Mouse (Mus musculus): ENCODE measurements around the gene Tfrc.

Tfrc gene

GRCm38 (mm10) chr16:32668030-32668429 lies 59.3 kb downstream of the Tfrc start:
- in situ Hi-C loops (cut with MseI, MboI), result no loop called here

- in situ Hi-C loops (cut with MseI, MboI), result no loop called here
Measured at GRCm38 (mm10) chr16:32668472-32668871, 59.8 kb downstream of the Tfrc start.

DNA sequence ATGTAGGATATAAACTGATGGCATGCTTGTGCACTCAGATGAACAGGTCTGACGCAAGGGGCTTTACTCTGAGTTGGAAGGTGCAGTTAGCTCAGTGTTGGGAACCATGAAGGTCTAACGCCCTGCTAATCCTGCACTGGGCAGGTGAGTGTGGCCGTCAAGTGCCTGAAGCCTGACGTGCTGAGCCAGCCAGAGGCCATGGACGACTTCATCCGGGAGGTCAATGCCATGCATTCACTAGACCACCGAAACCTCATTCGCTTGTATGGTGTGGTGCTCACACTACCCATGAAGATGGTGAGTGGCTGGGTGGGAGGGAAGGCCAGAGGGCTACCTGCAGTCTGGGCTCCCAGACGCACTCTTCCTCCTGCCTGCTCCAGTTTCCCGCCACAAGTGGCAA lies 60.5 kb downstream of the Tfrc start:
- in situ Hi-C loops (cut with MseI, MboI), result no loop called here

DNA sequence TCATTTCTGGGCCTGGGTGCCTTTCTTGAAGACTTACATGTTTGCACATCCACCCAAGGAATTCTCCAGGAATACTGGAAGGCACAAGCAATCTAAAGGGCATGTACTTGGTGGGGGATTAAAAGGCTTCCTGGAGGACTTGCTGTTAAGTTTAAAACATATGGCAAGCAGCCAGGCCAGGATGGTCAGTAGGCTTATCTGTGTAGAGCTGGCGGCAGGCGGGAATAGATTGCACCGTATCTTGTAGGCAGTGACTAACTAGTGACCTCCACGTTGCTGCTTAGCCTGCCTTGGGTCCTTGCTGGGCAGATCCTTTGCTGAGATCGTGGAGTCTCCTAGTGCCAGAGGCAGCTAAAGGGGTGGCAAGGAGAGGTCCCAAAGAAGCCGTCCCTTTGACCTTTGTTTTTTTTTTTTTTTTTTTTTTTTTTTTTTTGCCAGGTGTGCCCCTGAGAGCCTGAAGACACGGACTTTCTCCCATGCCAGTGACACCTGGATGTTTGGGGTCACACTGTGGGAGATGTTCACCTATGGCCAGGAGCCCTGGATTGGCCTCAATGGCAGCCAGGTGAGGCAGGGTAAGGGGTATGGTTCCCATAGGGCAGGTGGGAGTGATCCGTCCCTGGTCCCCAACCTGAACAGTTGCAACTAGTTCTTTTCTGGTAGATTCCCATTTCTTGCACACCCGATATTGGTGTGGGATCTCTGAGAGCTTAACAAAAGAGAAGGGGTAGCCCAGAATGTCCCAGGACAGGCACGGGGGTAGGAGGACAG lies 61.8 kb downstream of the Tfrc start:
- in situ Hi-C loops (cut with MseI, MboI), result no loop called here

- in situ Hi-C loops (cut with MseI, MboI), result no loop called here
Measured at GRCm38 (mm10) chr16:32671206-32671887, 62.6 kb downstream of the Tfrc start.

DNA sequence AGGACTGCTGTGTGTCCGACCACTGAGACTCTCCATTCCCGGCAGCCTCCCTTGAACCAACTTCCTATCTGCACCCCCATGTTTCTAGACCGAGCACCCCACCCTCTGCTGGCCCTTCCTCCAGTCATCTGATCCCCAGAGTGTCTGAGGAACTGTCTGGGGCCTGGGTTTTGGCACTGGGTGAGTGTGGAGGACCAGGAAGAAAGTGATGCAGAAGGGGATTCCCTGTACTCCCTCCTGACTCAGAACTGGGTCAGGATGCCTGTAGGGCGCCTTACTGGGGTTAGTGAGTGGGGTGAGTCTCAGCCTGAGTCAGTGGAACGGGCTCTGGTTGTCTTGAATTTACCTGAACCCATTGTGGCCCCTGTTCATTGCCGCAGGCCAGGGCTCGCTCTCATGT lies 63.5 kb downstream of the Tfrc start:
- in situ Hi-C loops (cut with MseI, MboI), result no loop called here

- in situ Hi-C loops (cut with MseI, MboI), result no loop called here
Measured at GRCm38 (mm10) chr16:32672861-32673560, 64.3 kb downstream of the Tfrc start.

DNA sequence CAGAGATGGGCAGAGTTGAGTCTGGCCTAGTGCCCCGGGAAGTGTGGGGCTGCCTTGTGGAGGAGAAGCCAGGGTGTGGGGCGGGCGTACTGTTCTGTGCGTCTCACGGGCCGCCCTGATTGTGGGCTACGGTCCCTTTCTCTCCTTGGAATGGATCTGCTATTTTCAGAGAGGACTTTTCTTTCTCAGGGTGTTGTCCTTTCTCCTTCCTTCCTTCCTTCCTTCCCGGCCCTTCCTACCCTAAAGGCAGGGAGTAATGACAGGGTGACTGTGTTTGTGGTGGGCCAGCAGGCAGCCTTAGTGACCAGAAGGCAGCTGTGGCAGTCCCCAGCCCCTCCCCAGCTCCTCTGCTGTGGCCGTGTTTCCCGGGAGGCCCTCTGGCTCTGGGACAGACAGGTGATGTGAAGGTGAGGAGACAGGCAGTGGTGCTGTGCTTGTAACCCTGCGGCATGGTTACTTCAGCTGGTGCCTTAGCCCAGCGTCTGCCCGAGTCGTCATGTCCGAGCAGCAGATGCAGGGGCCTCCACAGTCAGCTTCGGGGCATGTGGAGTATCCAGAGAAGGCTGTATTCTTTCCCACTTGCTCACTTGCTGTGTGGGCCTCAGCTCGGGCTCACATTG lies 65.5 kb downstream of the Tfrc start:
- in situ Hi-C loops (cut with MseI, MboI), result no loop called here

GRCm38 (mm10) chr16:32677040-32677700 lies 68.5 kb downstream of the Tfrc start:
- in situ Hi-C loops (cut with MseI, MboI), result no loop called here

GRCm38 (mm10) chr16:32677903-32678302 lies 69.2 kb downstream of the Tfrc start:
- in situ Hi-C loops (cut with MseI, MboI), result no loop called here

- in situ Hi-C loops (cut with MseI, MboI), result no loop called here
Measured at GRCm38 (mm10) chr16:32678812-32679211, 70.1 kb downstream of the Tfrc start.

GRCm38 (mm10) chr16:32679976-32680375 lies 71.3 kb downstream of the Tfrc start:
- in situ Hi-C loops (cut with MseI, MboI), result loop anchor here in 1 of 2 experiments (5.0 kb wide), 1 partner anchor 43 kb away; no protein-coding TSS in a partner anchor

DNA sequence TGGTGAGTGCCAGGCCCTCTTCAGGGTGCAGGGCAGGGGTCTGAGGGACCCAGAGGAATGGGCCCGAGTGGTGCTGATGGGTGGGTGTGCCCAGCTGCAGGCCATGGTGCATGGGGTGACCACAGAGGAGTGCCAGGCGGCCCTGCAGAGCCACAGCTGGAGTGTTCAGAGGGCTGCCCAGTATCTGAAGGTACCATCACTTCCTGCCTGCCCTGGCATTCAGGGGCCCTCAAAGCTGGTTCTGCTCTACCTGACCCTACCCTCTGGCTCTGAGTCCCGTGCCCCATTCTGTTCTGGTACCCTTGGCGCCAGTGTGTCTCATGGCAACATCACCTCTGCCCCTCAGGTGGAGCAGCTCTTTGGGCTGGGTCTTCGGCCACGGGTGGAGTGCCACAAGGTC lies 72.1 kb downstream of the Tfrc start:
- in situ Hi-C loops (cut with MseI, MboI), result loop anchor here in 1 of 2 experiments (5.0 kb wide), 1 partner anchor 44 kb away; no protein-coding TSS in a partner anchor

- in situ Hi-C loops (cut with MseI, MboI), result loop anchor here in 1 of 2 experiments (5.0 kb wide), 1 partner anchor 45 kb away; no protein-coding TSS in a partner anchor
Measured at GRCm38 (mm10) chr16:32682194-32682593, 73.5 kb downstream of the Tfrc start.

All from mouse trophoblast stem cell (cell line).